Mouse (Mus musculus): ENCODE results near the gene Ift88. TPM values are rescaled to one million over a fixed set of nuclear protein-coding genes. Genes with fewer than 3 reads are reported as not detected.
A peak's percentile ranks its signal among the peaks of the same experiment; 100 is the strongest.

Ift88 gene
- polyA plus RNA-seq, 1 experiment from 2014 or later, result 17.4 TPM

DNA sequence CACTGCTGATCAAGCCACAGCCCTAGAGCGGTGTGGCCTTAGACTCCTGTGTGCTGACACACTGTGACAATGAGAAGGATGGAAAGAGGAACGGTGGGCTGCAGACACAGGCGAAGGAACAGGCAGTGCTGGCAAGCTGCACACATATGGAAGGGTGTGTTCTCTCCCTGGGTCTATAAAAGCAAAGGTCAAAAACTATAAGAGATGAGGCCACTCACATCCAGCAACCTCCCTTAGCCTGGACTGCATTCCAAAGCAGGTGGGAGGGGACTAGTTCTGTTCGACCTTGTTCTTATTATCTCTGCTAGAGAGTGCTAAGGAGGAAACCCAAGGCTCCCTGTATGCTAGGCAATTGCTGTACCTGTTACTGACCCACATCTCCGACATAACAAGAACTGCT lies 31.6 kb upstream of the Ift88 start:
- Histone ChIP-seq H3K4me1 (ENCODE audit: control insufficient read depth, insufficient read depth, low read length) (no peaks in the 10 kb centered on the region), H3K9me3 (ENCODE audit: control insufficient read depth, low read length) (no peaks in the 10 kb centered on the region), H3K27ac (replicated peaks; ENCODE audit: low read depth, low read length) (no peak overlapping the region), H3K4me2 (ENCODE audit: low read depth, low read length) (no peak overlapping the region), H3K36me3 (ENCODE audit: control insufficient read depth, insufficient read depth, low read length) (no peaks in the 10 kb centered on the region), H3K9ac (ENCODE audit: low read depth, low read length) (no peak overlapping the region), H3K27me3 (replicated peaks; ENCODE audit: control insufficient read depth, insufficient read depth, low read length) (no peaks in the 10 kb centered on the region), H3K4me3 (ENCODE audit: low read depth, low read length) (no peak overlapping the region)
- DNase-seq (ENCODE audit: low spot score), result no peak
- no peak for ATAC-seq (ENCODE audit: low read depth)
- WGBS, result 58% methylated on average over 5 of the region's 5 CpGs

DNA sequence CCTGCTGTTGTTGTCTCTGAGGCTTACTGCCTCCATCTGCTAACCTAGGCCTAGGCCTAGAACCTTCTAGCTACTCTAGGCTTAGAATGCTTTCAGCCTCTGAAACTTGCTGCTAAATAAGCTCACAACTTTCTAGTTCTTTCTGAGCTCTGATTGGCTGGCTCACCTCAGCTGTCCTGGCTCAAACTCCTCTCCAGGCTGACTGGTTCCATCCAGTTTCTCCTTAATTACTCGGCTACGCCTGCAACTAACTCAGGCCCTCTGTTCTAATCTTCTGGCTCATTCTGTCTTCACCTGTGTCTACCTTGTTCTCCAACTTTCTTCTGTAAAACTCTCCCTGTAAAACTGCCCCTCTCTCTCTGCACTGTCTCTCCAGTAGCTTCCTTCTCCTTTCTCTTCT lies 28.4 kb upstream of the Ift88 start:
- H3K4me2 ChIP-seq (ENCODE audit: low read depth, low read length), result no peak overlapping the region
- H3K9ac ChIP-seq (ENCODE audit: low read depth, low read length), result no peak overlapping the region
- peaks cover 3% of the 10 kb centered on the region; the same call in 1 of the 2 replicates for H3K4me1 ChIP-seq (ENCODE audit: control insufficient read depth, insufficient read depth, low read length)
- 0 out of 2 replicates have a peak, but pooled peaks cover 2% of the 10 kb centered on the region for H3K27me3 ChIP-seq (replicated peaks; ENCODE audit: control insufficient read depth, insufficient read depth, low read length)
- H3K27ac ChIP-seq (replicated peaks; ENCODE audit: low read depth, low read length), result no peak overlapping the region
- ATAC-seq (ENCODE audit: low read depth) (no peak), DNase-seq (ENCODE audit: low spot score) (no peak)
- H3K36me3 ChIP-seq (ENCODE audit: control insufficient read depth, insufficient read depth, low read length), result no peaks in the 10 kb centered on the region
- H3K4me3 ChIP-seq (ENCODE audit: low read depth, low read length), result no peak overlapping the region
- no peaks in the 10 kb centered on the region for H3K9me3 ChIP-seq (ENCODE audit: control insufficient read depth, low read length)
- 72% methylated on average over 2 of the region's 2 CpGs for WGBS

DNA sequence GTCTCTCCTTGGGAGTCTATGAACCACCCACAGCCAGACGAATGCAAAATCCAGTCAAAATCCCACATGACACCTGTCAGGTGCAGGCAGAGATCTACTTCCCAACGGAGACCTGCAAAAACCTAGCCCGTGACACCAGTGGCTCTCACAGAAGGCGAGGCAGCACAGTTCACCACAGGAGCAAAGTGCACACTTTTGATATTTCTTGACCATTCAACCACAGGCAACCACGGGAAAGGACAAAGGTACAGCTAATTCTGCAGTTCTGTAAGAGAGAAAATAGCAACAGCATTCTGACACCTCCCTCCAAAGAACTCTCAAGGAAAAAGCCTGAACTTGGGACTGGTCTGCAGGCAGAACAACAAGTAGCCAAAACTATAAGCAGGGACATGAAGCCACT lies 26.6 kb upstream of the Ift88 start:
- H3K9me3 ChIP-seq (ENCODE audit: control insufficient read depth, low read length), result no peaks in the 10 kb centered on the region
- no peak overlapping the region for H3K4me3 ChIP-seq (ENCODE audit: low read depth, low read length)
- H3K4me2 ChIP-seq (ENCODE audit: low read depth, low read length), result 0 out of 2 replicates have a peak overlapping the region, but pooled peaks have one; percentile 65
- H3K4me1 ChIP-seq (ENCODE audit: control insufficient read depth, insufficient read depth, low read length), result peaks cover 3% of the 10 kb centered on the region; the same call in 1 of the 2 replicates
- H3K36me3 ChIP-seq (ENCODE audit: control insufficient read depth, insufficient read depth, low read length), result no peaks in the 10 kb centered on the region
- no peak overlapping the region for H3K9ac ChIP-seq (ENCODE audit: low read depth, low read length)
- H3K27ac ChIP-seq (replicated peaks; ENCODE audit: low read depth, low read length), result no peak overlapping the region
- ATAC-seq (ENCODE audit: low read depth) (no peak), DNase-seq (ENCODE audit: low spot score) (no peak)
- H3K27me3 ChIP-seq (replicated peaks; ENCODE audit: control insufficient read depth, insufficient read depth, low read length), result 0 out of 2 replicates have a peak, but pooled peaks cover 2% of the 10 kb centered on the region
- WGBS, result 85% methylated on average over 5 of the region's 5 CpGs

DNA sequence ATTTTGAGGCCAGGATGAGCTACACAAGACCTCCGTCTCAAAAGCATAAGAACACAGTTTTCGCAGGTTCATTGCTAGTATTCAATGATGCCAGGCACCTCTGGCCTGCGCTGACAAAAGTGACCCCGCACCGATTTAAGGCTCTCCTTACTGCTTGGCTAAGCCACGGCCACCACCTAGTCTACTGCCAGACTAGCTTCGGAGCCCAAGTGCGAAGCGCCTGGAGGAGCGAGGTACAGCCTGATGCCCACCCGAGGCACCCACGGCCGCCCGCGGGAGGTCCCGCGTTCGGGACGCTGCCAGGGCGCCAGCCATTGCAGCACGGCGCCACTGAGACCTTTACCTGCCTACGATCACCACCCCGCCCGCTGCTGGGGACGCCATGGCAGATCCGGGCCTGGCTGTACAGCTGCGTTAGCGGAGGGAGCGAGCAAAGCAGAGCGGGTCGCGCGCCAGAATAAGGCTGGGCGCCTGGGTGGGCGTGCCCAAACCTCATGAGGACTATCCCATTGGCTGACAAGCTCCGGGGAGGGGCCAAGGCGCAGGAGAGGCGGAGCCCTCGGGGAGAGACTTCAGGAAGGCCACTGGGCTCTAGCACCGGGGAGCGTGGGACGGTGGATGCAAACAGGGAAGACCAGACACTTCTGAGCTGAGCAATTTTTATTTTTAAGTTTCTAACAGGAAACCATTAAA lies 25.7 kb upstream of the Ift88 start, which contains the start of gene Cryl1:
TSS of gene Cryl1 (minus strand) at position 465 of the 693 bp plus-strand sequence.
- Histone ChIP-seq H3K36me3 (ENCODE audit: control insufficient read depth, insufficient read depth, low read length) (no peaks in the 10 kb centered on the region), H3K27me3 (replicated peaks; ENCODE audit: control insufficient read depth, insufficient read depth, low read length) (0 out of 2 replicates have a peak, but pooled peaks cover 2% of the 10 kb centered on the region), H3K4me2 (ENCODE audit: low read depth, low read length) (peak within 1 kb of the TSS; percentile 65), H3K4me1 (ENCODE audit: control insufficient read depth, insufficient read depth, low read length) (peaks cover 3% of the 10 kb centered on the region; the same call in 1 of the 2 replicates), H3K4me3 (ENCODE audit: low read depth, low read length) (peak within 1 kb of the TSS; percentile 59), H3K9ac (ENCODE audit: low read depth, low read length) (peak within 1 kb of the TSS; percentile 71), H3K9me3 (ENCODE audit: control insufficient read depth, low read length) (no peaks in the 10 kb centered on the region), H3K27ac (replicated peaks; ENCODE audit: low read depth, low read length) (peak within 1 kb of the TSS; percentile 52)
- ATAC-seq (ENCODE audit: low read depth) (peak; percentile 99), DNase-seq (ENCODE audit: low spot score) (peak; percentile 98)
- 2% methylated on average over 25 of the region's 43 CpGs for WGBS

DNA sequence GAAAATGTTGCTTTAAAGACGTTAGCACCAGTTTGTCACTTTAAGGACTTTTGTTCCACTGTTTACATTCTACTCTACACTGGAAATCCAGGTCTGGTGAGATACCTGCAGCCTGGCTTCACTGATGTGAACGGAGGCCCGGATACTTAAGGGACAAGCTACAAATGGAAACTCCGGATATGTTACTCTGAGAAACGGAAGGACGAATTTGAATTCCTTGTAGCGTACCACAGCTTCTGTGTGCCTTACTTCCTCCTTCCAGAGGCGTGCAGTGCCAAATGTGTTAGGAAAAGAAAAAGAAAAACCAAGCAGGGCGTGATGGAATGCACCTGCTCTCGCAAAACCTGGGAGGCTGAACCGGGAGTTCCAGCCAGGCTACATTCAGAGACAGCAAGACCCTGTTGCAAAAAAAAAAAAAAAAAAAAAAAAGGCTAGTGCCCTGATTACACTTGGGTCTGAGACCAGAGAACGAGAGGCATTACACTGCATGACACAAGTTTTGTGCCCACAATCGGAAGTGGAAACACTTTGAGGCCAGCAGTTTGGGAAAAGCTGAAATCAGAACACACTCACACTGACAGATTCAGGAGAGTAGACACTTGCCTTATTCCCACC lies 24.9 kb upstream of the Ift88 start:
- peak overlapping the region; percentile 59 for H3K4me3 ChIP-seq (ENCODE audit: low read depth, low read length)
- H3K36me3 ChIP-seq (ENCODE audit: control insufficient read depth, insufficient read depth, low read length), result no peaks in the 10 kb centered on the region
- 0 out of 2 replicates have a peak, but pooled peaks cover 2% of the 10 kb centered on the region for H3K27me3 ChIP-seq (replicated peaks; ENCODE audit: control insufficient read depth, insufficient read depth, low read length)
- peak overlapping the region; percentile 65 for H3K4me2 ChIP-seq (ENCODE audit: low read depth, low read length)
- H3K27ac ChIP-seq (replicated peaks; ENCODE audit: low read depth, low read length), result peak overlapping the region; percentile 52
- DNase-seq (ENCODE audit: low spot score) (peak; percentile 63), ATAC-seq (ENCODE audit: low read depth) (peak; percentile 47)
- H3K9me3 ChIP-seq (ENCODE audit: control insufficient read depth, low read length), result no peaks in the 10 kb centered on the region
- 11% methylated on average over 13 of the region's 13 CpGs for WGBS
- peak overlapping the region; percentile 71 for H3K9ac ChIP-seq (ENCODE audit: low read depth, low read length)
- peaks cover 3% of the 10 kb centered on the region; the same call in 1 of the 2 replicates for H3K4me1 ChIP-seq (ENCODE audit: control insufficient read depth, insufficient read depth, low read length)

DNA sequence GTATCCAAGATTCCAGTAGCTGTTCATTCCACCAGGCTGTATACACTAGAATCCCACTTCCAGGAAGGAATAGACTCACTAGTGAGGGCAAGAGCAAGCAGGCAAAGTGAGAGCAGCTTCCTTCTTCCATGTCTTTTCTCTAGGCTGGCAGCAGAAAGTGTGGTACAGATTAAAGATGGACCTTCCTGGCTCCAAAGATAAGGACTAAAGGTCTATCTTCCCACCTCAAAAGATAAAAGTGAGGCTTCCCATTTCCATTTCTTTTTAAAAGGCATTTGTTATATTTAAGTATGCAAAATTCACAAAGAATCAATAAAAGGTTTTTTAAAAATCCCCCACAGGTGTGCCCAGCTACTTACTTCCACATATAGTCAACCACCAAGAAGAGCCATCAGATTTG lies 21.0 kb upstream of the Ift88 start:
- H3K4me1 ChIP-seq (ENCODE audit: control insufficient read depth, insufficient read depth, low read length), result peaks cover 7% of the 10 kb centered on the region; the same call in 1 of the 2 replicates
- no peak overlapping the region for H3K4me2 ChIP-seq (ENCODE audit: low read depth, low read length)
- ATAC-seq (ENCODE audit: low read depth) (no peak), DNase-seq (ENCODE audit: low spot score) (no peak)
- H3K27ac ChIP-seq (replicated peaks; ENCODE audit: low read depth, low read length), result no peak overlapping the region
- no peak overlapping the region for H3K4me3 ChIP-seq (ENCODE audit: low read depth, low read length)
- no peaks in the 10 kb centered on the region for H3K9me3 ChIP-seq (ENCODE audit: control insufficient read depth, low read length)
- no peaks in the 10 kb centered on the region for H3K36me3 ChIP-seq (ENCODE audit: control insufficient read depth, insufficient read depth, low read length)
- no peaks in the 10 kb centered on the region for H3K27me3 ChIP-seq (replicated peaks; ENCODE audit: control insufficient read depth, insufficient read depth, low read length)
- H3K9ac ChIP-seq (ENCODE audit: low read depth, low read length), result no peak overlapping the region

DNA sequence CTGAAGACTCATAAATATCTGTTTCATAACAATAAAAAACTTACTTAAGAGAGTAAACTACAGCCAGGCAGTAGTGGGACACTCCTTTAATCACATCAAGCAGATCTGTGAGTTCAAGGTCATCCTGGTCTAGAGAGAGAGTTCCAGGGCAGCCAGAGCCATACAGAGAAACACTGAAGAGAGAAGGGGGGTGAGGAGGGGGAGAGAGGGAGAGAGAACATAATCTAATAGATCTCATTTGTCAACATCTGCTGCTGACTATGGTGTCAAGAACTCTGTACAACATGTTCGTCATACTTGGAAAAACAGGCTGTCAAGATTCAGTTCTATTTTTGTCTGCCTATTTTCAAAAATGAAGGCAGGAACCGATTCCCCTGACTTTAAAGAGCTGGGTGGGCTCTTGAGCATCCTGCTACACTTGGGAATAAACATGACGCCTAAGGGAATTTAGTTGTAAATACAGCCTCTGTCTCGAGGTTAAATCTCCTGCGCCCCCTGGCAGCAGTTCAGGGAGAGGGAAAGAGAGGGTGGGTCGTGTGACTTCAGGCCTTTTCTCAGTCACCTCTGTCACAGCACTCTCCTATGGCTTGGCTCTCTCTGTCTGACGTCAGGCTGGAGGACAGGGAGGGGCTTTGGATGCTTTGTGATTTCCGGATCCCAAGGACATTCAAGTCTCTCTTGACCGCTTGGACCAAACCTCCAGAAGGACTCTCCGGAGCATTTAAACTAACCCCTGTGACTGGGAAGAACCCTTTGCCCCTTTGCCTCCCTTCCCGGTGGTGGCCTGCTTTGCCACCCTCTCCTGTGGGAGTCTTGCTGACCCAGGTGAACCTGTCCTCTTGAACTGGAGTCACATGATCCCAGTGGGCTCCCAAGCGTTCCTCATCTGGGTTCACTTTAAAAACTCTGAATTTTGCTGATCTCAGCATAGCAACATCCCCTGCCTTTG lies 16.5 kb upstream of the Ift88 start:
- Histone ChIP-seq H3K27me3 (replicated peaks; ENCODE audit: control insufficient read depth, insufficient read depth, low read length) (no peaks in the 10 kb centered on the region), H3K4me2 (ENCODE audit: low read depth, low read length) (peak overlapping the region; percentile 21; the same call in 1 of the 2 replicates), H3K36me3 (ENCODE audit: control insufficient read depth, insufficient read depth, low read length) (no peaks in the 10 kb centered on the region), H3K4me1 (ENCODE audit: control insufficient read depth, insufficient read depth, low read length) (0 out of 2 replicates have a peak, but pooled peaks cover 6% of the 10 kb centered on the region), H3K9me3 (ENCODE audit: control insufficient read depth, low read length) (0 out of 2 replicates have a peak, but pooled peaks cover 5% of the 10 kb centered on the region), H3K4me3 (ENCODE audit: low read depth, low read length) (no peak overlapping the region), H3K9ac (ENCODE audit: low read depth, low read length) (no peak overlapping the region), H3K27ac (replicated peaks; ENCODE audit: low read depth, low read length) (no peak overlapping the region)
- DNase-seq (ENCODE audit: low spot score) (peak; percentile 82), ATAC-seq (ENCODE audit: low read depth) (peak; percentile 77; the same call in 1 of the 2 replicates)
- 3% methylated on average over 12 of the region's 12 CpGs for WGBS

DNA sequence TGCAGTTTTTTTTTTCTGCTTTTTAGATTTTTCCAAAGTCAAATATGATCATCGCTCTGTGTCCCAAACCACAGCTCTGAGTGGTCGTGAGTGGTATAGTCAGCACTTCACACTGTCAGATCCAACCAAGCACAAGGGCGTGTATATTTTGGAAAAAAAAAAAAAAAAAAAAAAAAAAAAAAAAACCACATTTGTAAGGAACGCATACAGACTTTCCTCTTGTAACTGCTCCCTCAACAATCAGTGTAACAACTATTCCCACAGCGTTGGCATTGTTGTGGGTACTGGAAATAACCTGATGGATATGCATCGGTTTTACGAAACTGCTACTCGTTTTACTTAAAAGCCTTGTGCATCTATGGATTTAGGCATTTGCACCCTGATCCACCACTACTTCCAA lies 15.8 kb upstream of the Ift88 start:
- Histone ChIP-seq H3K4me2 (ENCODE audit: low read depth, low read length) (no peak overlapping the region), H3K4me1 (ENCODE audit: control insufficient read depth, insufficient read depth, low read length) (0 out of 2 replicates have a peak, but pooled peaks cover 10% of the 10 kb centered on the region), H3K9ac (ENCODE audit: low read depth, low read length) (no peak overlapping the region)

More for the DNA sequence above, 15.8 kb upstream of the Ift88 start:
- Histone ChIP-seq H3K4me3 (ENCODE audit: low read depth, low read length) (no peak overlapping the region), H3K9me3 (ENCODE audit: control insufficient read depth, low read length) (0 out of 2 replicates have a peak, but pooled peaks cover 5% of the 10 kb centered on the region), H3K36me3 (ENCODE audit: control insufficient read depth, insufficient read depth, low read length) (no peaks in the 10 kb centered on the region), H3K27ac (replicated peaks; ENCODE audit: low read depth, low read length) (no peak overlapping the region), H3K27me3 (replicated peaks; ENCODE audit: control insufficient read depth, insufficient read depth, low read length) (no peaks in the 10 kb centered on the region)
- WGBS, result 73% methylated on average over 8 of the region's 8 CpGs
- DNase-seq (ENCODE audit: low spot score) (no peak), ATAC-seq (ENCODE audit: low read depth) (no peak)
